Mouse (Mus musculus) heart, embryonic 16.5 days (tissue): ENCODE results near the gene Ccser1. TPM values are rescaled to one million over a fixed set of nuclear protein-coding genes. Genes with fewer than 3 reads are reported as not detected.

Experiments used
- ATAC-seq: fragments of 200-750 bp; cut with Nextera tagmentation; replicated peaks from 2 replicates; pipeline ENCODE4 v1.8.0; 2017; ENCODE audit warnings: moderate number of reproducible peaks; ENCODE audit not compliant: insufficient read depth, low FRiP score; ENCODE audit errors: extremely low read depth
- H3K27ac ChIP-seq: fragments of 300-500 bp; sonication (generic); 2 replicates; pipeline ENCODE4 v1.5.1; 2014; ENCODE audit warnings: mild to moderate bottlenecking, low read length, control low read depth, moderate library complexity
- H3K27me3 ChIP-seq: fragments of 300-500 bp; sonication (generic); 2 replicates; pipeline ENCODE4 v1.6.1; 2014; ENCODE audit warnings: low read length, mixed read lengths; ENCODE audit not compliant: control insufficient read depth, insufficient read depth
- H3K36me3 ChIP-seq: fragments of 300-500 bp; sonication (generic); 2 replicates; pipeline ENCODE4 v1.6.1; 2014; ENCODE audit not compliant: control insufficient read depth, insufficient read depth
- H3K4me1 ChIP-seq: fragments of 300-500 bp; sonication (generic); 2 replicates; pipeline ENCODE4 v1.6.1; 2014; ENCODE audit warnings: low read length, mixed read lengths; ENCODE audit not compliant: control insufficient read depth, insufficient read depth
- H3K4me2 ChIP-seq: fragments of 300-500 bp; sonication (generic); 2 replicates; pipeline ENCODE4 v1.6.1; 2014; ENCODE audit warnings: low read depth, mild to moderate bottlenecking, control low read depth, low read length
- H3K4me3 ChIP-seq: fragments of 300-500 bp; sonication (generic); 2 replicates; pipeline ENCODE4 v1.5.1; 2014; ENCODE audit warnings: mild to moderate bottlenecking, control low read depth, low read length
- H3K9ac ChIP-seq: fragments of 300-500 bp; sonication (generic); 2 replicates; pipeline ENCODE4 v1.6.1; 2014; ENCODE audit warnings: low read length, control low read depth
- H3K9me3 ChIP-seq: fragments of 300-500 bp; sonication (generic); replicated peaks from 2 replicates; pipeline ENCODE4 v1.6.1; 2016; ENCODE audit warnings: low read length; ENCODE audit not compliant: control insufficient read depth
- WGBS: fragments of 180-500 bp; shearing (Covaris S2); extraction: QIAGEN DNeasy Blood & Tissue Kit; methylation state at CpG from one replicate; pipeline ENCODE4 v1.1.7; 2014; 5-methylcytosine and 5-hydroxymethylcytosine counted together
- polyA plus RNA-seq: library from polyadenylated mRNA; unstranded; fragments of >200 nt; fragmentation: Nextera tagmentation; extraction: Ambion mirVana; gene quantifications from 2 replicates; pipeline ENCODE4 v1.2.1, GENCODE M21; 2015

The Ccser1 gene
- polyA plus RNA-seq, 1 experiment from 2014 or later, result 1.8 TPM

DNA sequence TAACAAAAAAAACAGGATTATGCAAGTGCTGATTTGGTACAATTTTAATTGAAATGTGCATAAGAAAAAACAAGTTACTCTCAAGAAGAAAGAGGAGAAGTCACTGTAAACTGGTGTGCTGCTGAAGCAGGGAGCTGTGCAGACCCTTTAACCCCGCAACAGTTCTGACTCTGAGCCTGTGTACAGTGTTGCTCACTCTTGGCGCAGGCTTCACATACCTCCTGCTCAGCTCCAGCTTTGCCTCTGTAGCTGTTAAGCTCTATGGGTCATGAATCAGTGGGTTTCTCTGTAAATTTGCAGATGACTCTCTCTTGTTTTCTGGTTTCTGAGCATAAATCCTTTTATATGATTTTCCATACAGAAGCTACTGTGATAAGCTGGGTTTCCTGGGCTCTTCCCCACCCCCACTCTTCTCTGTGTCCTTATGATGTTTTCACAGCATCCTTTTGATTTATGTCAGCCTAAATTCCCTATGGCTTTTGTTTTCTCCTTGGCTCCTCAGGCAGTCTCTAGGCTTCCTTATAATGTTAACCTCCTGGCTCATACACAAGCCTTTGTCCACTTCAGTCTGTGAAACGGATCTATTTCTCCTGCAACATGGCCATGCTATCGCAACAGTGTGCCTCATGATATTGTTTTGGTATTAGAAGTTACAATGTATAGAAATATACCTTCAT, 30.1 kb downstream of the Ccser1 start:
- 74% methylated on average over 4 of the region's 4 CpGs for WGBS
- no peak overlapping the region for H3K4me3 ChIP-seq
- no peak overlapping the region for H3K9ac ChIP-seq
- no peaks in the 10 kb centered on the region for H3K27me3 ChIP-seq
- H3K27ac ChIP-seq, result no peak overlapping the region
- ATAC-seq, result no peak
- no peaks in the 10 kb centered on the region for H3K9me3 ChIP-seq
- H3K36me3 ChIP-seq, result no peaks in the 10 kb centered on the region
- H3K4me1 ChIP-seq, result no peaks in the 10 kb centered on the region
- no peak overlapping the region for H3K4me2 ChIP-seq

GRCm38 (mm10) chr6:61215705-61216104, 35.6 kb downstream of the Ccser1 start:
- no peak for ATAC-seq
- Histone ChIP-seq H3K27me3 (no peaks in the 10 kb centered on the region), H3K4me2 (no peak overlapping the region), H3K36me3 (no peaks in the 10 kb centered on the region), H3K9ac (no peak overlapping the region), H3K9me3 (no peaks in the 10 kb centered on the region), H3K27ac (no peak overlapping the region), H3K4me1 (no peaks in the 10 kb centered on the region), H3K4me3 (no peak overlapping the region)
- WGBS, result 47% methylated on average over 8 of the region's 8 CpGs

DNA sequence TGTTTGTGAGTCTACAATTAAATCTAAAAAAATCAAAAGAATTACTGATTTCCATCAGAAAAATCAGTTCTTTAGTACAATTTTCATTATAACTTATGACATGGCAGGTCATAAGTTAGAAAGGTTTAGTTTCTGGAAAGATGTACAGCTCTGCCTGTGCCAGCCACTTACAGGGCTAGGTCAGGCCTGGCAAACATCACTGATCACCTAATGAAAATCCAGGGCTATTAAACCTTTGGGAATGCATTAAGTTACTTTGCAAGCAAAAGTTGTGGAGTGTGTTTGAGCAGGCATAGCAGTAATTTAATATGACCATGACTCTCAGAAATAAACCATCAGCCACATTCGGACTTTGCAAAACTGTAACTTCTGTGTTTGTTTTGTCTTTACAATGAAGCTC, 36.4 kb downstream of the Ccser1 start:
- no peaks in the 10 kb centered on the region for H3K27me3 ChIP-seq
- H3K4me3 ChIP-seq, result no peak overlapping the region
- no peaks in the 10 kb centered on the region for H3K9me3 ChIP-seq
- H3K4me1 ChIP-seq, result no peaks in the 10 kb centered on the region
- ATAC-seq, result no peak
- no peaks in the 10 kb centered on the region for H3K36me3 ChIP-seq
- H3K27ac ChIP-seq, result no peak overlapping the region
- H3K9ac ChIP-seq, result no peak overlapping the region
- H3K4me2 ChIP-seq, result no peak overlapping the region
- WGBS, result 73% methylated on average over 1 of the region's 1 CpGs

DNA sequence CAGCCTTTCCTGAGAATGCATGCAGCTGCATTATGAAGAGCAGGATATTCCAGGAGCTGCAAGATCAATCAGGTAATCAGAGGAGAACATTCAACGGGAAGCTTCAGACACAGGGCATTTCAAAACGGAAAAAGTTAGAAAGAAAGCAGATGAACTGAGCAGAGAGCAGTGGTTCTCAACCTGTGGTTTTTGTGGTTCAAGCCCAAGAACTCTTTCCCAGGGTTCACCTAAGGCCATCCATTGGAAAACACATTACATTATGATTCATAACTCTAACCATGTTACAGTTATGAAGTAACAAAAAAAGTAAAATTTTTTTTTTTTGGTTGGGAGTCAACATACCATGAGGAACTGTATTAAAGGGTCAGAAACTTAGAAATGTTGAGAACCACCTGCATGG, 37.6 kb downstream of the Ccser1 start:
- H3K9ac ChIP-seq, result no peak overlapping the region
- H3K27me3 ChIP-seq, result no peaks in the 10 kb centered on the region
- H3K4me1 ChIP-seq, result no peaks in the 10 kb centered on the region
- no peak overlapping the region for H3K4me3 ChIP-seq
- no peak overlapping the region for H3K27ac ChIP-seq
- H3K9me3 ChIP-seq, result no peaks in the 10 kb centered on the region
- no peak for ATAC-seq
- 53% methylated on average over 2 of the region's 2 CpGs for WGBS
- no peaks in the 10 kb centered on the region for H3K36me3 ChIP-seq
- H3K4me2 ChIP-seq, result no peak overlapping the region

- Histone ChIP-seq H3K4me2 (no peak overlapping the region), H3K4me3 (no peak overlapping the region), H3K36me3 (no peaks in the 10 kb centered on the region), H3K9me3 (no peaks in the 10 kb centered on the region), H3K27ac (no peak overlapping the region), H3K4me1 (no peaks in the 10 kb centered on the region), H3K27me3 (no peaks in the 10 kb centered on the region), H3K9ac (no peak overlapping the region)
- WGBS, result 73% methylated on average over 2 of the region's 2 CpGs
- no peak for ATAC-seq
Observed at GRCm38 (mm10) chr6:61223563-61223962, 43.4 kb downstream of the Ccser1 start.

DNA sequence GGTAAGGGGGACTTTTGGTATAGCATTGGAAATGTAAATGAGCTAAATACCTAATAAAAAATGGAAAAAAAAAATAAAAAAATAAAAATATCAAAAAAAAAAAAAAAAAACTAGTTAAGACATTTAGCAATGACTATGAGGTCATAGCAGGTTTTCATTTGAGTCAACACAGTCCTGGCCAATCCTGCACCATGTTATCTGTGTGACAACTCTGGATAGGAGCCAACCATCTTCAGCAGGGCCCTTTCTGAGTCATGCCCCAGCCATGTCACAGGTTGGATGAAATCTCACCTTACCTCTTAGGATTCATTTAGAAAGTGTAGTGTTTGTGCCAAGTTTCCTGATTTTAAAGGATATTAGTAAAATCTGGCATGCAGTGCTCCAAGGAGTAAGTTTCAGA, 45.2 kb downstream of the Ccser1 start:
- H3K4me1 ChIP-seq, result no peaks in the 10 kb centered on the region
- no peak overlapping the region for H3K27ac ChIP-seq
- H3K9me3 ChIP-seq, result no peaks in the 10 kb centered on the region
- no peaks in the 10 kb centered on the region for H3K36me3 ChIP-seq
- H3K27me3 ChIP-seq, result no peaks in the 10 kb centered on the region
- ATAC-seq, result no peak
- H3K9ac ChIP-seq, result no peak overlapping the region
- no peak overlapping the region for H3K4me2 ChIP-seq
- no peak overlapping the region for H3K4me3 ChIP-seq

- no peak overlapping the region for H3K4me2 ChIP-seq
- no peaks in the 10 kb centered on the region for H3K27me3 ChIP-seq
- no peak overlapping the region for H3K4me3 ChIP-seq
- H3K9ac ChIP-seq, result no peak overlapping the region
- no peaks in the 10 kb centered on the region for H3K36me3 ChIP-seq
- H3K27ac ChIP-seq, result no peak overlapping the region
- no peak for ATAC-seq
- H3K9me3 ChIP-seq, result no peaks in the 10 kb centered on the region
- no peaks in the 10 kb centered on the region for H3K4me1 ChIP-seq
- 50% methylated on average over 5 of the region's 5 CpGs for WGBS
Observed at GRCm38 (mm10) chr6:61230058-61230718, 50.1 kb downstream of the Ccser1 start.

GRCm38 (mm10) chr6:61233060-61233459, 52.9 kb downstream of the Ccser1 start:
- Histone ChIP-seq H3K4me1 (no peaks in the 10 kb centered on the region), H3K9ac (no peak overlapping the region), H3K9me3 (no peaks in the 10 kb centered on the region), H3K4me3 (no peak overlapping the region), H3K27ac (no peak overlapping the region), H3K36me3 (no peaks in the 10 kb centered on the region), H3K27me3 (no peaks in the 10 kb centered on the region), H3K4me2 (no peak overlapping the region)
- ATAC-seq, result no peak
- 46% methylated on average over 5 of the region's 5 CpGs for WGBS

- Histone ChIP-seq H3K9ac (no peak overlapping the region), H3K4me3 (no peak overlapping the region), H3K4me1 (no peaks in the 10 kb centered on the region), H3K27ac (no peak overlapping the region), H3K4me2 (no peak overlapping the region), H3K9me3 (no peaks in the 10 kb centered on the region), H3K36me3 (no peaks in the 10 kb centered on the region), H3K27me3 (no peaks in the 10 kb centered on the region)
- ATAC-seq, result no peak
- 53% methylated on average over 5 of the region's 5 CpGs for WGBS
Observed at GRCm38 (mm10) chr6:61233548-61234187, 53.5 kb downstream of the Ccser1 start.
